Mouse (Mus musculus): ENCODE measurements at regions not wholly inside any gene's neighbourhood (a gene's known extent, or its start where the extent isn't known, plus 50 kb on each side); places are given as distances from the start of the nearest gene placed in this dataset.

DNA sequence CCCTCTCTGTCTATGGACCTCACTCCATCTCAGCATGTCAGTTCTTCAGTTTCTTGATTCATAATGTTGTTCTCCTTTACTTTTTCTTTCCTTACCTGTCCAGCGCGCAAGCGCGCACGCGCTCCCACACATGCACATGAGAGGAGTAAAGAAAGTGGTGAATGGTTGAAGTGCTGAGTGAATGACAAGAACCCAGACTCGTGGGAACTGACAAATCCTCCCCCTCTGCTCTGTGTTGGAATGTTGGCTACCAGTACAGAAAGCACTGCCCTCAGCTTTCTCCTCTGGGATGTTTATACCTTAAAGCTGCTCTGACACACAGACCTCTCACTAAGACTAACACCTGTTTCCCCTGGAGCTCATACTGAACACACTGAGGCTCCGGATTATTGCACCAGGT is 302.2 kb upstream of the Nrp1 start:
- TF ChIP-seq POLR2A (IDR thresholded peaks at IDR 0.05; ENCODE audit: insufficient read length, low read depth): no peak
- no peak for TF ChIP-seq MYOG (IDR thresholded peaks at IDR 0.05; ENCODE audit: control insufficient read depth in 1 of 3, insufficient read depth in 1 of 3, insufficient read length in 2 of 3, low read depth in 2 of 3)
- TF ChIP-seq REST (IDR thresholded peaks at IDR 0.05; ENCODE audit: insufficient read depth, insufficient read length): no peak
- no peak for TF ChIP-seq E2F4 (IDR thresholded peaks at IDR 0.05; ENCODE audit: insufficient read depth)
- no peak for TF ChIP-seq MAX (IDR thresholded peaks at IDR 0.05; ENCODE audit: low read depth)
- no peak for TF ChIP-seq USF1 (IDR thresholded peaks at IDR 0.05; ENCODE audit: low read depth)
- TF ChIP-seq MYOD1 (IDR thresholded peaks at IDR 0.05; ENCODE audit: control insufficient read depth in 1 of 3, insufficient read length in 2 of 3, low read depth in 2 of 3): no peak
- TF ChIP-seq CEBPB (IDR thresholded peaks at IDR 0.05; ENCODE audit: insufficient read depth, poor library complexity, severe bottlenecking): no peak

All from myocyte (in vitro differentiated cells).